Mouse (Mus musculus): ENCODE data around the gene Usp18. TPM values are rescaled to one million over a fixed set of nuclear protein-coding genes. Genes with fewer than 3 reads are reported as not detected.

Usp18 gene
- polyA plus RNA-seq, 1 experiment from 2014 or later = 1.8 TPM

DNA sequence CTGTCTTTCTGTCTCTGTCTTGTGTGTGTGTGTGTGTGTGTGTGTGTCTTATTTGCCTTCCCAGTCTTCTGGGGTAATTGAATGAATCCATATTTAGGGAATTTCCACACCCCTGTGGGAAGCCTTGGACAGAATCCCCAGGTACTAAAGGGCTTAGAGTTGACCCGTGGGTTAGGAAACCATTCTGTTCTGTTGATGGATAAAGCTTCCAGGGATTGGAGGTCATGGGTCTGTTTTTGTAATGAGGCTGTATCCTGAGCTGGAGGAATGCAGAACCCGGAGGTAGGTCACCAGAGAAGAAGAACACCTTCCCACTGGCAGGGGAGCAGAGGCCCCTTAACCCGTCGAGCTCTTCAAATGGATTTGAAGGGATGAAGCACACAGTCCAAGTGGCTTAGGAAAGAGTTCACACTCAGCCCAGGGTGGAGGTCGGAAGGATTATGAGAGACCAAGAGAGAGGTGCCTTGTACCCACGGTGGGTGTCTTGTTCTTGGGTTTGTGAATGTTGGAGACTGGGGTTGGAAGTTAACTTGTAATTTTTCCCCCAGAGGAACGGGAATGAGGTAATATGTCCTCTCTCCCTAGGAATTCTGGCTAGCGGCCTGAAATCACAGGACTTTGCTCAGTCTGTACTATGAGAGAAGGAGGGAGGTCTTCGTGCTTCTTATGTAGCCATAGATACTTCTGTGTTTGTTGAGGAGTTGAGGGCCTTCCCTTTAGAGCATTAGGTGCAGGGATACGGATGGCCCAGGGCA is 57.9 kb downstream of the Usp18 start:
- Histone ChIP-seq H3K27ac (replicated peaks) (no peak overlapping the region), H3K9me3 (no peaks in the 10 kb centered on the region), H3K4me1 (peaks cover 21% of the 10 kb centered on the region), H3K9ac (no peak overlapping the region), H3K4me2 (no peak overlapping the region), H3K4me3 (no peak overlapping the region), H3K36me3 (no peaks in the 10 kb centered on the region), H3K27me3 (replicated peaks) (peaks cover 2% of the 10 kb centered on the region; the same call in 1 of the 2 replicates)
- WGBS = 64% methylated on average over 10 of the region's 10 CpGs
- ATAC-seq (ENCODE audit: extremely low read depth, insufficient number of reproducible peaks, low FRiP score, low TSS enrichment) = no peak

DNA sequence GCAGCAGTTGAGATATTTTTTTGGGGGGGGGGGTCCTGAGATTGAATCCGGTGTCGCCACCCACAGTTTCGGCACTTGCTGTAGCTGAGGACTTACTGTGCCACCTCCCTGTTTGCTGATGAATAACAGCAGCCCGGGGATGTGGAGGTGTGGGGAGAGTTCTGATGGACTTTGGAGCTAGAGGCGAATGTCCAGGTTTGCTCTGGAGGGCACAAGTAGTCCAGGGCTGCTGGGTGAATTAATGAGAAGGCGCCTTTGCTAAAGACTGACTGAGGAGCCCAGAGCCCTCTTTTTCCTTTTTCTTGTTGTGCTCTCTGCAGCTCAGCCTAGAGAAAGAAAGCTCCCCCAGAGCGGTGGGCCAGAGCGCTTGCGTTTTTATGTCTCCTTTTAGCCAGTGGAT is 58.9 kb downstream of the Usp18 start:
- Histone ChIP-seq H3K9ac (no peak overlapping the region), H3K9me3 (no peaks in the 10 kb centered on the region), H3K36me3 (no peaks in the 10 kb centered on the region), H3K27ac (replicated peaks) (no peak overlapping the region), H3K4me2 (no peak overlapping the region), H3K4me3 (no peak overlapping the region), H3K27me3 (replicated peaks) (no peaks in the 10 kb centered on the region), H3K4me1 (peaks cover 15% of the 10 kb centered on the region)
- WGBS = 80% methylated on average over 9 of the region's 9 CpGs
- ATAC-seq (ENCODE audit: extremely low read depth, insufficient number of reproducible peaks, low FRiP score, low TSS enrichment) = no peak

DNA sequence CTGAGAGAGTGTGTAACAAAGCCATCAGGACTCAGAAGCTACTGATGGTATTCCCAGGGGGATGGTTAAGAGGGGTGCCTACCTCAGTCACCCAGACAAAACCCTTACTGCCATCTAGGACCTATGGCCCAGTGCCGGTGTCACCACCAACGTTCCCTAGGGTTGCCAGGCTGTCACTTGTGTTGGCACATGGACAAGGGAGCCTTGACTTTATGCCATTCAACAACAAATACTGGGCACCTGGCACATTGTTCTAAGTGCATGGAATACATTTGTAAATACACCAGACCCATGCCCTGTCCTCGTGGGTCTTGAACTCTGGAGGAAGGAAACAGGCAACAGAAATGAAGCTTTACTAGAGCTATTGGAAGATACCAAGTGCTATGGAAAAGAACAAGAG is 59.9 kb downstream of the Usp18 start:
- no peak for ATAC-seq (ENCODE audit: extremely low read depth, insufficient number of reproducible peaks, low FRiP score, low TSS enrichment)
- H3K36me3 ChIP-seq = no peaks in the 10 kb centered on the region
- WGBS = 81% methylated on average over 3 of the region's 3 CpGs

GRCm38 (mm10) chr6:121310984-121311383 is 65.3 kb downstream of the Usp18 start:
- Histone ChIP-seq H3K27ac (replicated peaks) (no peak overlapping the region), H3K36me3 (no peaks in the 10 kb centered on the region), H3K9ac (no peak overlapping the region), H3K9me3 (no peaks in the 10 kb centered on the region), H3K4me3 (no peak overlapping the region), H3K4me2 (no peak overlapping the region), H3K4me1 (no peaks in the 10 kb centered on the region), H3K27me3 (replicated peaks) (no peaks in the 10 kb centered on the region)
- WGBS = 74% methylated on average over 6 of the region's 6 CpGs
- no peak for ATAC-seq (ENCODE audit: extremely low read depth, insufficient number of reproducible peaks, low FRiP score, low TSS enrichment)

More for the DNA sequence above, 59.9 kb downstream of the Usp18 start:
- no peak overlapping the region for H3K4me3 ChIP-seq
- peaks cover 8% of the 10 kb centered on the region; the same call in 1 of the 2 replicates for H3K4me1 ChIP-seq
- H3K9me3 ChIP-seq = no peaks in the 10 kb centered on the region
- H3K9ac ChIP-seq = no peak overlapping the region
- no peak overlapping the region for H3K4me2 ChIP-seq
- no peak overlapping the region for H3K27ac ChIP-seq (replicated peaks)
- no peaks in the 10 kb centered on the region for H3K27me3 ChIP-seq (replicated peaks)

GRCm38 (mm10) chr6:121319099-121319498 is 73.4 kb downstream of the Usp18 start:
- no peak for ATAC-seq (ENCODE audit: extremely low read depth, insufficient number of reproducible peaks, low FRiP score, low TSS enrichment)
- 55% methylated on average over 6 of the region's 6 CpGs for WGBS

More at GRCm38 (mm10) chr6:121319099-121319498, 73.4 kb downstream of the Usp18 start:
- Histone ChIP-seq H3K27ac (replicated peaks) (no peak overlapping the region), H3K27me3 (replicated peaks) (no peaks in the 10 kb centered on the region), H3K4me2 (no peak overlapping the region), H3K4me1 (no peaks in the 10 kb centered on the region), H3K36me3 (no peaks in the 10 kb centered on the region), H3K4me3 (no peak overlapping the region), H3K9me3 (no peaks in the 10 kb centered on the region), H3K9ac (no peak overlapping the region)

Other genes starting within 250 kb of the Usp18 start
- gene Mical3, start 114.9 kb upstream of the Usp18 start, polyA plus RNA-seq (2015; fragmentation: Nextera tagmentation; extraction: Ambion mirVana) = 28.2 and 29.2 TPM in 2 replicates
- 4.7 and 5.2 TPM in 2 replicates for gene Pex26, start 62.2 kb upstream of the Usp18 start, polyA plus RNA-seq (2015; fragmentation: Nextera tagmentation; extraction: Ambion mirVana)
- gene Tuba8, start 35.2 kb upstream of the Usp18 start, polyA plus RNA-seq (2015; fragmentation: Nextera tagmentation; extraction: Ambion mirVana) = 0.31 TPM in 2 replicates
- gene Slc6a13, start 54.3 kb downstream of the Usp18 start, polyA plus RNA-seq (2015; fragmentation: Nextera tagmentation; extraction: Ambion mirVana) = 8.5 and 9.2 TPM in 2 replicates
- 0.37 TPM in 1 of 2 replicates, not detected in the other for gene Slc6a12, start 97.2 kb downstream of the Usp18 start, polyA plus RNA-seq (2015; fragmentation: Nextera tagmentation; extraction: Ambion mirVana)
- gene Iqsec3, start 227.8 kb downstream of the Usp18 start, polyA plus RNA-seq (2015; fragmentation: Nextera tagmentation; extraction: Ambion mirVana) = 0.01 TPM in 1 of 2 replicates, not detected in the other